Mouse (Mus musculus) G1E (cell line): Measurements from ENCODE around the gene Pfkl. TPM values are rescaled to one million over a fixed set of nuclear protein-coding genes. Genes with fewer than 3 reads are reported as not detected.
"Not testable (repeated sequence)": the region's sequence is repeated elsewhere in the genome, so short reads cannot be mapped to it uniquely, and the experiment has no call there.

Experiments
- ATAC-seq: 2 replicates; pipeline ENCODE4 v1.8.0; 2016; ENCODE audit warnings: mild to moderate bottlenecking; ENCODE audit not compliant: insufficient number of reproducible peaks, poor library complexity, low FRiP score, severe bottlenecking; ENCODE audit errors: extremely low read depth
- DNase-seq: peaks from one replicate; pipeline ENCODE4 v3.0.0; 2012; ENCODE audit warnings: low spot score
- H3K27me3 ChIP-seq: 2 replicates; pipeline ENCODE4 v1.6.1; 2012; ENCODE audit warnings: mild to moderate bottlenecking, low read length, inconsistent platforms; ENCODE audit not compliant: insufficient read depth
- H3K36me3 ChIP-seq: replicated peaks from 2 replicates; pipeline ENCODE3; 2012; ENCODE audit warnings: mild to moderate bottlenecking, inconsistent platforms
- H3K4me1 ChIP-seq: 2 replicates; pipeline ENCODE4 v1.6.1; 2012; ENCODE audit warnings: low read depth, low read length, inconsistent platforms, mixed read lengths; ENCODE audit not compliant: insufficient read depth
- H3K4me3 ChIP-seq: 2 replicates; pipeline ENCODE4 v1.5.1; 2012; ENCODE audit warnings: low read depth, mild to moderate bottlenecking, inconsistent platforms, low read length, moderate library complexity, mixed read lengths
- H3K9me3 ChIP-seq: replicated peaks from 2 replicates; pipeline ENCODE4 v1.6.1; 2012; ENCODE audit warnings: inconsistent platforms
- CTCF ChIP-seq: IDR thresholded peaks from 2 replicates; pipeline ENCODE4 v1.5.1; 2012; ENCODE audit warnings: low read depth, low read length, inconsistent platforms, mixed read lengths
- GATA1 ChIP-seq: IDR thresholded peaks from 2 replicates; pipeline ENCODE4 v1.6.1; 2012; ENCODE audit warnings: borderline replicate concordance, low read length, inconsistent platforms, mixed read lengths
- GATA2 ChIP-seq: IDR thresholded peaks from 2 replicates; pipeline ENCODE4 v1.6.1; 2012; ENCODE audit warnings: low read depth, low read length, inconsistent platforms, borderline replicate concordance
- POLR2AphosphoS5 ChIP-seq: IDR thresholded peaks from 2 replicates; pipeline ENCODE4 v1.6.1; 2012; ENCODE audit warnings: low read depth, low read length, inconsistent platforms; ENCODE audit not compliant: insufficient replicate concordance
- TAL1 ChIP-seq: conservative IDR thresholded peaks from 2 replicates; pipeline ENCODE4 v1.6.1; 2012; ENCODE audit warnings: low read depth, low read length, inconsistent platforms, mixed read lengths
- polyA plus RNA-seq: library from polyadenylated mRNA; stranded (reverse); fragments of >175 nt; gene quantifications from 2 replicates; pipeline ENCODE4 v1.2.3, GENCODE M21; 2012
- total RNA-seq, 2 experiments: library from RNA; stranded (forward) in 1 of 2; stranded (reverse) in 1 of 2; fragments of 200-1000 nt in 1 of 2; fragments of >200 nt in 1 of 2; fragmentation: Nextera tagmentation in 1 of 2; gene quantifications; 2 replicates each; pipeline ENCODE4 v1.2.3; 2014 to 2017

Pfkl gene
- total and polyA plus RNA-seq, 3 experiments: 38.5 to 182 (median 89.1) TPM

- TF ChIP-seq CTCF (no peak), GATA1 (no peak), TAL1 (no peak), GATA2 (no peak), POLR2AphosphoS5 (no peak)
- no peak for ATAC-seq
These were observed 19.2 kb upstream of the Pfkl start for GRCm38 (mm10) chr10:78029080-78029479.

GRCm38 (mm10) chr10:78028129-78028528, 18.2 kb upstream of the Pfkl start:
- H3K9me3 ChIP-seq: no peaks in the 10 kb centered on the region
- peaks cover 25% of the 10 kb centered on the region for H3K27me3 ChIP-seq
- H3K4me1 ChIP-seq: no peaks in the 10 kb centered on the region; the same call in 1 of the 2 replicates
- H3K4me3 ChIP-seq: no peak overlapping the region
- no peaks in the 10 kb centered on the region for H3K36me3 ChIP-seq
- DNase-seq (no peak), ATAC-seq (no peak)
- TF ChIP-seq POLR2AphosphoS5 (no peak), CTCF (peak; percentile 87)

More at GRCm38 (mm10) chr10:78029080-78029479, 19.2 kb upstream of the Pfkl start:
- Histone ChIP-seq H3K4me1 (no peaks in the 10 kb centered on the region; the same call in 1 of the 2 replicates), H3K4me3 (no peak overlapping the region), H3K9me3 (no peaks in the 10 kb centered on the region), H3K27me3 (peaks cover 25% of the 10 kb centered on the region), H3K36me3 (no peaks in the 10 kb centered on the region)
- DNase-seq: no peak

DNA sequence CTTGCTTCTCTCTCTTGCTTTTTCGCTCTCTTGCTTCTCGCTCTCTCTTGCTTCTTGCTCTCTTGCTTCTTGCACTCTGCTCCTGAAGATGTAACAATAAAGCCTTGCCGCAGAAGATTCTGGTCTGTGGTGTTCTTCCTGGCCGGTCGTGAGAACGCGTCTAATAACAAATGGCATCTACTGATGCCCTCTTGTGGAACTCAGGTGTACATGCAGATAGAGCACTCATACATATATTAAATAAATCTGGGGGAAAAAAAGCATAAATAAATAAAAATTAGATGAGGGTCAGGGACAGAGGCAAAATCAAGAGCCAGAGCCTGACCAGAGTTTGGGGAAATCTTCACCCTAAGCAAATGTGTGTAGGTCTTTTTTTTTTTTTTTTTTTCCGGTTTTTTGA, 15.6 kb upstream of the Pfkl start:
- not testable (repeated sequence) for ATAC-seq, DNase-seq

DNA sequence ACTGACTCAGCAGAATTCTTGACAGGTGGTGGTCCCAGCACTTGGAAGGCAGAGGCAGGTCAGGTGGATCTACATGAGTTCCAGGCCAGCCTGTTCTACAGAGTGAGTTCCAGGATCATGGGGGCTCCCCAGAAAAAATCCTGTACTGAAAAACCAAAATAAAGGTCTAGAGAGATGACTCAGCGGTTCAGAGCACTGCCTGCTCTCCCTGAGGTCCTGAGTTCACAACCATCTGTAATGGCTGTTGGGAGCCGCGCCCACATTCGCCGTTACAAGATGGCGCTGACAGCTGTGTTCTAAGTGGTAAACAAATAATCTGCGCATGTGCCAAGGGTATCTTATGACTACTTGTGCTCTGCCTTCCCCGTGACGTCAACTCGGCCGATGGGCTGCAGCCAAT, 10.1 kb upstream of the Pfkl start:
- H3K27me3 ChIP-seq: peaks cover 24% of the 10 kb centered on the region
- not testable (repeated sequence) for ATAC-seq, DNase-seq, H3K4me3 ChIP-seq, H3K36me3 ChIP-seq, H3K9me3 ChIP-seq
- peaks cover 14% of the 10 kb centered on the region for H3K4me1 ChIP-seq

More for the DNA sequence above, 15.6 kb upstream of the Pfkl start:
- not testable (repeated sequence) for H3K36me3 ChIP-seq, H3K4me3 ChIP-seq, H3K9me3 ChIP-seq, H3K4me1 ChIP-seq
- peaks cover 15% of the 10 kb centered on the region for H3K27me3 ChIP-seq

DNA sequence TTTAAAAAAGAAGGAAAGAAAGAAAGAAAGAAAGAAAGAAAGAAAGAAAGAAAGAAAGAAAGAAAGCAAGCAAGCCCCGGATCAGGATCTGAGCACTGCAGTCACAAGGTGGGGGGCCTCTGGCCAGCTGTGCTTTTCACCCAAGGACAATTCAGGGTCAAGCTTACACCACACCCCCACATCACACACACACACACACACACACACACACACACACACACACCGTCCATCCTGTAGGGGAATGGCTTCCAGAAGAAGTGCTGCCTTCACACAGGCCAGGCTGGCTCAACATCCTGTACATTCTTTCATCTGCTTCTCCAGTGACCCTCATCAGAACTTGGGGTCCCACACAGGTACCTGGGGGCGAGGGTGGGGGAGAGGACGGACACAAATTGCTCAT, 9.4 kb upstream of the Pfkl start:
- Histone ChIP-seq H3K9me3 (peaks cover 5% of the 10 kb centered on the region; the same call in 1 of the 2 replicates), H3K27me3 (peaks cover 24% of the 10 kb centered on the region), H3K36me3 (no peaks in the 10 kb centered on the region), H3K4me1 (peaks cover 14% of the 10 kb centered on the region), H3K4me3 (no peak overlapping the region)
- ATAC-seq (no peak), DNase-seq (no peak)
- TF ChIP-seq TAL1 (no peak), CTCF (no peak), POLR2AphosphoS5 (no peak), GATA2 (no peak), GATA1 (no peak)

DNA sequence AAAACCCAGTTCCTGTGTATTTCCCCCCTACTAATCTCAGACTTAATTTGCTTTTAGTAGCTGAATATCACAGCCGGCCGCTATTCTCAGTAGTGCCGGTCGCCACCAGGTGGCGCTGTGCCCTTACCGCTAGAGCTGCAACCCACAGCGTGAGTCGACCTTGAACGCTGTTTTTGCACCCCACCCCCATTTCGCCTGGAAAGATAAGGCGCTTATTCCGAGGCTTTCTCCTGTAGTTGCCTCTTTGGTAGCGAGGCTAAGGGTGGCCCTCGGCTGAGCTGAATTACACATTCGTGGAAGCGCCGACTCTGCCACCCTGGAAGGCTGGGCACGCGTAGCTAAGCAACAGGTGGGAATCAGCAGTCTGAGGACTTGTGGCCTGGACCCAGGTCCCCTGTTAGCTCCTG, 8.9 kb upstream of the Pfkl start:
- peak overlapping the region; percentile 57; the same call in 1 of the 2 replicates for H3K4me3 ChIP-seq

GRCm38 (mm10) chr10:78016366-78016765, 6.5 kb upstream of the Pfkl start:
- H3K27me3 ChIP-seq: peaks cover 24% of the 10 kb centered on the region
- no peak overlapping the region for H3K4me3 ChIP-seq
- ATAC-seq (no peak), DNase-seq (no peak)
- peaks cover 5% of the 10 kb centered on the region; the same call in 1 of the 2 replicates for H3K9me3 ChIP-seq
- peaks cover 21% of the 10 kb centered on the region for H3K4me1 ChIP-seq
- no peaks in the 10 kb centered on the region for H3K36me3 ChIP-seq
- TF ChIP-seq GATA2: no peak
- TF ChIP-seq POLR2AphosphoS5: no peak
- TF ChIP-seq GATA1: no peak
- no peak for TF ChIP-seq TAL1
- no peak for TF ChIP-seq CTCF

More for the DNA sequence above, 8.9 kb upstream of the Pfkl start:
- ATAC-seq (peak; percentile 40; the same call in 1 of the 2 replicates), DNase-seq (peak; percentile 47)
- Histone ChIP-seq H3K36me3 (no peaks in the 10 kb centered on the region), H3K4me1 (peaks cover 14% of the 10 kb centered on the region), H3K9me3 (peaks cover 5% of the 10 kb centered on the region; the same call in 1 of the 2 replicates), H3K27me3 (peaks cover 24% of the 10 kb centered on the region)
- TF ChIP-seq CTCF (peak; percentile 89), GATA1 (no peak)
